Mouse (Mus musculus): Measurements from ENCODE around the gene Msh6.
"Not testable (repeated sequence)": the region's sequence is repeated elsewhere in the genome, so short reads cannot be mapped to it uniquely, and the experiment has no call there.

Gene Msh6

GRCm38 (mm10) chr17:87974629-87975228 is at the start of gene Msh6:
Gene Msh6, plus strand, starts transcription at chr17:87975062.
- peak; percentile 87 for DNase-seq

GRCm38 (mm10) chr17:87934326-87934725 is 40.5 kb upstream of the Msh6 start:
- DNase-seq: no peak

GRCm38 (mm10) chr17:87934736-87935135 is 40.1 kb upstream of the Msh6 start:
- DNase-seq: no peak

GRCm38 (mm10) chr17:87936156-87936555 is 38.7 kb upstream of the Msh6 start:
- DNase-seq: no peak

- DNase-seq: peak; percentile 87
These were observed 25.8 kb upstream of the Msh6 start for GRCm38 (mm10) chr17:87948965-87949584.

- DNase-seq: not testable (repeated sequence)
These were observed 20.2 kb upstream of the Msh6 start for GRCm38 (mm10) chr17:87954618-87955124.

- DNase-seq: no peak
These were observed 17.6 kb upstream of the Msh6 start for GRCm38 (mm10) chr17:87957096-87957840.

- DNase-seq: peak; percentile 16
These were observed 16.6 kb upstream of the Msh6 start for GRCm38 (mm10) chr17:87958283-87958682.

GRCm38 (mm10) chr17:87959406-87959805 is 15.5 kb upstream of the Msh6 start:
- DNase-seq: not testable (repeated sequence)

- DNase-seq: not testable (repeated sequence)
These were observed 14.9 kb upstream of the Msh6 start for GRCm38 (mm10) chr17:87959931-87960330.

GRCm38 (mm10) chr17:87963081-87964075 is 11.5 kb upstream of the Msh6 start:
- DNase-seq: no peak

GRCm38 (mm10) chr17:87968483-87968926 is 6.4 kb upstream of the Msh6 start:
- not testable (repeated sequence) for DNase-seq

GRCm38 (mm10) chr17:87971696-87972591 is 2.9 kb upstream of the Msh6 start:
- not testable (repeated sequence) for DNase-seq

GRCm38 (mm10) chr17:87972856-87973255 is 2.0 kb upstream of the Msh6 start:
- DNase-seq: no peak

GRCm38 (mm10) chr17:87973261-87974167 is 1.3 kb upstream of the Msh6 start:
- DNase-seq: no peak

- DNase-seq: peak; percentile 48
These were observed 479 bp downstream of the Msh6 start for GRCm38 (mm10) chr17:87975229-87975853.

GRCm38 (mm10) chr17:87976154-87976806 is 1.4 kb downstream of the Msh6 start:
- DNase-seq: no peak

- not testable (repeated sequence) for DNase-seq
These were observed 2.1 kb downstream of the Msh6 start for GRCm38 (mm10) chr17:87976927-87977326.

- DNase-seq: not testable (repeated sequence)
These were observed 4.8 kb downstream of the Msh6 start for GRCm38 (mm10) chr17:87979696-87980095.

Measured in right cerebral cortex, postnatal 4 days (tissue).